Mouse (Mus musculus) small intestine, adult 2 months (tissue): ENCODE measurements at regions not wholly inside any gene's neighbourhood (a gene's known extent, or its start where the extent isn't known, plus 50 kb on each side); places are given as distances from the start of the nearest gene placed in this dataset.

Source experiments
- CTCF ChIP-seq: fragments of 200-500 bp; IDR thresholded peaks from 2 replicates; pipeline ENCODE4 v1.5.1; 2012; ENCODE audit warnings: low read depth, mild to moderate bottlenecking, control low read depth, inconsistent platforms, low read length, moderate library complexity, mixed read lengths; ENCODE audit not compliant: insufficient replicate concordance, insufficient read length; ENCODE audit errors: extremely low read depth
- POLR2A ChIP-seq: fragments of 200-500 bp; IDR thresholded peaks from 2 replicates; pipeline ENCODE4 v1.6.1; 2012; ENCODE audit warnings: low read depth, mild to moderate bottlenecking, control low read depth, inconsistent platforms, low read length, moderate library complexity

DNA sequence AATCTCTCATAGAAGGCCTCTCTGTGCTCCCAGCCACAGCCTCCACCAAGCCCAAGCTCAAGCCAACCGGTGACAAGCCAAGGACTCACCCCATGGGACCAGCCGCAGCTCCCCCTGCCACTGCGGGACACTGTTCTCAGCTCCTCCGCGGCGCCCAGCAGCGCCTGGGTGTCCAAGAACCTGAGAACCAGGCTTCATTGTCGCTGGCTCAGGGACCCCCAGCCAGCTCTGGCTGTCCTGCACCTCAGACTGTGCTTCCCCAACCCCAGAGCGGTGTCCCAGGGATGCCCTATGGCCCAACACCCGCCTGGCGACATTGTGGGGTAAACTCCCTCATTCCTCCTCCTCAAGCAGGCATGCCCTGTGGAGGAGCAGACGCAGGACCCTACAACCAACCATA, 72.6 kb downstream of the Gpr6 start:
- no peak for TF ChIP-seq CTCF
- no peak for TF ChIP-seq POLR2A
